ENCODE assay signal across 11 mouse cellular contexts in genomic region chr16:31061246-31061880, GRCm38 (mm10). TPM values are rescaled to one million over a fixed set of nuclear protein-coding genes. Genes with fewer than 3 reads are reported as not detected.
DNase-seq lines count a peak whose midpoint lies in the region; ATAC-seq and TF ChIP-seq lines count a peak whose summit lies in the region.
"Had no signal": no experiment of that assay in that cellular context is flagged by ENCODE, and none has a peak within 500 bp of the region (broad histone marks: within the 10 kb centered on the region; RNA-seq: fewer than 3 reads in every experiment).

No protein-coding gene starts in this region.

- no peak for TF ChIP-seq POLR2A in kidney, adult 2 months (IDR thresholded peaks at IDR 0.05; ENCODE audit: low read depth, low read length)

- peak; percentile 57; the same call in 1 of the 2 replicates for ATAC-seq in embryonic facial prominence, embryonic 12.5 days (ENCODE audit: insufficient number of reproducible peaks, insufficient read depth, low FRiP score, low TSS enrichment)

- peak; percentile 33 for DNase-seq in kidney, adult 2 months
- DNase-seq in kidney, postnatal 36 days, result no peak
- DNase-seq in heart, adult 8-10 months (ENCODE audit: low spot score), result peak; percentile 77
- DNase-seq in limb, embryonic 10.5 days (ENCODE audit: low spot score), result peak; percentile 70
- no peak for DNase-seq in right cerebral cortex, postnatal 10 days (ENCODE audit: low spot score in 2 of 2)
- DNase-seq in thymus, adult 18-20 months, result no peak
- DNase-seq: liver, embryonic 13.5 days had no signal

- H3K27ac ChIP-seq in kidney, adult 2 months (ENCODE audit: insufficient read depth, low read depth, low read length), result no peak overlapping the region
- H3K27ac ChIP-seq in embryonic facial prominence, embryonic 12.5 days, result peak overlapping the region; percentile 76
- peak overlapping the region; percentile 82 for H3K27ac ChIP-seq in limb, embryonic 10.5 days
- H3K27ac ChIP-seq: liver, embryonic 13.5 days; neural tube, embryonic 15.5 days had no signal

- no peaks in the 10 kb centered on the region for H3K27me3 ChIP-seq in kidney, adult 2 months (replicated peaks; ENCODE audit: control insufficient read depth, insufficient read depth, low read length)
- no peaks in the 10 kb centered on the region for H3K27me3 ChIP-seq in embryonic facial prominence, embryonic 12.5 days
- no peaks in the 10 kb centered on the region for H3K27me3 ChIP-seq in limb, embryonic 10.5 days (ENCODE audit: low read depth, poor library complexity, severe bottlenecking)
- H3K27me3 ChIP-seq: liver, embryonic 13.5 days; neural tube, embryonic 15.5 days had no signal

- H3K9ac ChIP-seq in embryonic facial prominence, embryonic 12.5 days, result 0 out of 2 replicates have a peak overlapping the region, but pooled peaks have one; percentile 1
- H3K9ac ChIP-seq: liver, embryonic 13.5 days; neural tube, embryonic 15.5 days had no signal

- no peaks in the 10 kb centered on the region for H3K9me3 ChIP-seq in embryonic facial prominence, embryonic 12.5 days
- H3K9me3 ChIP-seq in limb, embryonic 10.5 days (replicated peaks), result no peaks in the 10 kb centered on the region
- H3K9me3 ChIP-seq: liver, embryonic 13.5 days; megakaryocyte, embryonic 14.5 days; neural tube, embryonic 15.5 days had no signal

- TF ChIP-seq CTCF in kidney, adult 2 months (conservative IDR thresholded peaks at IDR 0.05; ENCODE audit: insufficient read depth, insufficient read length, low read depth, low read length), result no peak

- H3K36me3 ChIP-seq in kidney, adult 2 months (ENCODE audit: control insufficient read depth, insufficient read depth, low read length), result no peaks in the 10 kb centered on the region
- H3K36me3 ChIP-seq in embryonic facial prominence, embryonic 12.5 days, result no peaks in the 10 kb centered on the region
- H3K36me3 ChIP-seq in limb, embryonic 10.5 days, result 0 out of 2 replicates have a peak, but pooled peaks cover 3% of the 10 kb centered on the region
- H3K36me3 ChIP-seq: liver, embryonic 13.5 days; neural tube, embryonic 15.5 days had no signal

- no peak overlapping the region for H3K4me2 ChIP-seq in embryonic facial prominence, embryonic 12.5 days (replicated peaks)
- H3K4me2 ChIP-seq: liver, embryonic 13.5 days; neural tube, embryonic 15.5 days had no signal

- H3K4me1 ChIP-seq in kidney, adult 2 months (ENCODE audit: control insufficient read depth, insufficient read depth, low read length), result peaks cover 1% of the 10 kb centered on the region; the same call in 1 of the 2 replicates
- H3K4me1 ChIP-seq in embryonic facial prominence, embryonic 12.5 days, result peaks cover 23% of the 10 kb centered on the region
- peaks cover 61% of the 10 kb centered on the region for H3K4me1 ChIP-seq in limb, embryonic 10.5 days

- no peak overlapping the region for H3K4me3 ChIP-seq in kidney, adult 2 months (ENCODE audit: insufficient read depth, low read depth, low read length)
- H3K4me3 ChIP-seq in embryonic facial prominence, embryonic 12.5 days, result no peak overlapping the region
- peak overlapping the region; percentile 0; the same call in 1 of the 2 replicates for H3K4me3 ChIP-seq in limb, embryonic 10.5 days
- H3K4me3 ChIP-seq: erythroblast, embryonic 14.5 days; liver, embryonic 13.5 days; megakaryocyte, embryonic 14.5 days; neural tube, embryonic 15.5 days had no signal

- WGBS in kidney, adult 2 months, result 53% methylated on average over 11 of the region's 11 CpGs
- WGBS in embryonic facial prominence, embryonic 12.5 days, result 32% methylated on average over 11 of the region's 11 CpGs
- WGBS in limb, embryonic 10.5 days, result 50% methylated on average over 11 of the region's 11 CpGs

RNA-seq across cellular contexts. Expression of gene Xxylt1, which starts 19.9 kb away (rescaled TPM):
- 16.8 and 18.0 TPM in 2 replicates for polyA plus RNA-seq in kidney, adult 2 months (2012; rRNA removed)
- polyA plus RNA-seq in embryonic facial prominence, embryonic 12.5 days (2016; fragmentation: Nextera tagmentation; extraction: Ambion mirVana), result 24.5 and 25.8 TPM in 2 replicates
- total RNA-seq in heart, adult 8-10 months (2022), result 10 to 100 TPM; 10.3 to 12.9 (median 12.5) TPM
- polyA plus RNA-seq in limb, embryonic 10.5 days (2016; fragmentation: Nextera tagmentation; extraction: Ambion mirVana), result 16.4 and 16.6 TPM in 2 replicates

Comparison
In these comparisons a context has a peak if more than half of its experiments do, and no peak if none do; other contexts are left out.
1. DNase-seq: peak in kidney, adult 2 months (single experiment), heart, adult 8-10 months (single experiment) and limb, embryonic 10.5 days (single experiment); none in kidney, postnatal 36 days (0 of 2), right cerebral cortex, postnatal 10 days (0 of 2) and thymus, adult 18-20 months (0 of 2).